Mouse (Mus musculus) kidney, embryonic 14.5 days (tissue): ENCODE measurements around the gene Cyp19a1. TPM values are rescaled to one million over a fixed set of nuclear protein-coding genes. Genes with fewer than 3 reads are reported as not detected.

Experiments used
- polyA plus RNA-seq: library from polyadenylated mRNA; unstranded; fragments of >200 nt; fragmentation: Nextera tagmentation; extraction: Ambion mirVana; gene quantifications from 2 replicates; pipeline ENCODE4 v1.2.1, GENCODE M21; 2014

The Cyp19a1 gene
- polyA plus RNA-seq, 1 experiment from 2014 or later, result not detected

Other genes starting within 250 kb of the Cyp19a1 start
- gene Tnfaip8l3, start 199.7 kb downstream of the Cyp19a1 start, polyA plus RNA-seq, result 0.19 and 0.31 TPM in 2 replicates
- 3.4 and 6.0 TPM in 2 replicates for gene Gldn, start 18.4 kb upstream of the Cyp19a1 start, polyA plus RNA-seq
- gene Dmxl2, start 233.5 kb upstream of the Cyp19a1 start, polyA plus RNA-seq, result 7.4 and 9.1 TPM in 2 replicates